Mouse (Mus musculus) left cerebral cortex, postnatal 10 days (tissue): ENCODE results near the gene Epha8. TPM values are rescaled to one million over a fixed set of nuclear protein-coding genes. Genes with fewer than 3 reads are reported as not detected.

Experiments
- DNase-seq, 2 experiments: peaks; one replicate each; pipeline ENCODE4 v3.0.0; 2021 to 2022; ENCODE audit warnings: low spot score in 2 of 2, mixed read lengths in 1 of 2; ENCODE audit errors: extremely low spot score in 1 of 2
- intact Hi-C: fragments of 180-260 bp; cut with DNase I; formaldehyde crosslinking; loops from one replicate; pipeline ENCODE4 v1.15.1; 2025
- total RNA-seq, 2 experiments: library from RNA; stranded (reverse); gene quantifications; 2 replicates each; pipeline ENCODE4 v1.2.3; 2021

Epha8 gene
- total RNA-seq, 2 experiments from 2014 or later = 13.5 to 15.0 TPM

- DNase-seq = no peak
- intact Hi-C loops = no loop called here
These were observed 40.1 kb downstream of the Epha8 start for GRCm38 (mm10) chr4:136916359-136917164.

GRCm38 (mm10) chr4:136912841-136913240 is 43.8 kb downstream of the Epha8 start:
- DNase-seq = no peak
- intact Hi-C loops = no loop called here

GRCm38 (mm10) chr4:136911804-136912203 is 44.8 kb downstream of the Epha8 start:
- intact Hi-C loops = no loop called here
- no peak for DNase-seq

GRCm38 (mm10) chr4:136911211-136911646 is 45.4 kb downstream of the Epha8 start:
- intact Hi-C loops = no loop called here
- no peak for DNase-seq

- intact Hi-C loops = no loop called here
- DNase-seq = no peak
These were observed 48.8 kb downstream of the Epha8 start for GRCm38 (mm10) chr4:136907809-136908208.

GRCm38 (mm10) chr4:136907033-136907432 is 49.6 kb downstream of the Epha8 start:
- intact Hi-C loops = no loop called here
- no peak for DNase-seq

- intact Hi-C loops = no loop called here
- DNase-seq = no peak
These were observed 51.7 kb downstream of the Epha8 start for GRCm38 (mm10) chr4:136904767-136905539.

GRCm38 (mm10) chr4:136899154-136899553 is 57.5 kb downstream of the Epha8 start:
- DNase-seq = no peak
- intact Hi-C loops = loop anchor here (10.0 kb wide), 1 partner anchor 406 kb away; no protein-coding TSS in a partner anchor

GRCm38 (mm10) chr4:136898637-136899036 is 58.0 kb downstream of the Epha8 start, which contains the start of gene C1qa:
TSS of gene C1qa (minus strand) at chr4:136898803.
- DNase-seq = peak in 1 of 2 experiments; percentile 24
- intact Hi-C loops = loop anchor here (10.0 kb wide), 1 partner anchor 406 kb away; no protein-coding TSS in a partner anchor

- intact Hi-C loops = loop anchor here (10.0 kb wide), 1 partner anchor 407 kb away; no protein-coding TSS in a partner anchor
These were observed 58.5 kb downstream of the Epha8 start for GRCm38 (mm10) chr4:136898084-136898598.

GRCm38 (mm10) chr4:136896461-136896860 is 60.2 kb downstream of the Epha8 start:
- intact Hi-C loops = loop anchor here (10.0 kb wide), 1 partner anchor 408 kb away; no protein-coding TSS in a partner anchor
- DNase-seq = no peak

More at GRCm38 (mm10) chr4:136898084-136898598, 58.5 kb downstream of the Epha8 start:
- DNase-seq = no peak

- intact Hi-C loops = loop anchor here (10.0 kb wide), 1 partner anchor 409 kb away; no protein-coding TSS in a partner anchor
- no peak for DNase-seq
These were observed 60.8 kb downstream of the Epha8 start for GRCm38 (mm10) chr4:136895861-136896260.

GRCm38 (mm10) chr4:136894821-136895220 is 61.8 kb downstream of the Epha8 start:
- intact Hi-C loops = loop anchor here (1.0 to 10.0 kb wide), 3 partner anchors 87 to 410 kb away; no protein-coding TSS in a partner anchor
- DNase-seq = no peak

- intact Hi-C loops = loop anchor here (1.0 to 10.0 kb wide), 3 partner anchors 88 to 411 kb away; no protein-coding TSS in a partner anchor
- peak; percentile 68 to 71 for DNase-seq
These were observed 62.7 kb downstream of the Epha8 start for GRCm38 (mm10) chr4:136893691-136894543.

- DNase-seq = peak in 1 of 2 experiments; percentile 60
- intact Hi-C loops = loop anchor here (5.0 to 10.0 kb wide), 2 partner anchors 89 to 412 kb away; no protein-coding TSS in a partner anchor
These were observed 63.8 kb downstream of the Epha8 start, which contains the start of gene C1qc for GRCm38 (mm10) chr4:136892811-136893210. TSS of gene C1qc (minus strand) at chr4:136893065.

GRCm38 (mm10) chr4:136892371-136892770 is 64.2 kb downstream of the Epha8 start:
- DNase-seq = no peak
- intact Hi-C loops = loop anchor here (5.0 to 10.0 kb wide), 2 partner anchors 90 to 412 kb away; no protein-coding TSS in a partner anchor

GRCm38 (mm10) chr4:136891115-136891514 is 65.5 kb downstream of the Epha8 start:
- DNase-seq = no peak
- intact Hi-C loops = loop anchor here (5.0 to 10.0 kb wide), 2 partner anchors 91 to 414 kb away; no protein-coding TSS in a partner anchor

- DNase-seq = no peak
- intact Hi-C loops = loop anchor here (5.0 to 10.0 kb wide), 2 partner anchors 92 to 415 kb away; no protein-coding TSS in a partner anchor
These were observed 66.6 kb downstream of the Epha8 start for GRCm38 (mm10) chr4:136889981-136890380.
